Mouse (Mus musculus) adrenal gland (tissue): ENCODE data around the gene Hspb2.

ENCODE experiments used
- intact Hi-C: fragments of 180-260 bp; cut with DNase I; formaldehyde crosslinking; loops from one replicate; pipeline ENCODE4 v1.15.1; 2025
- long read RNA-seq, 2 experiments: library from polyadenylated mRNA; unstranded; transcript quantifications; one replicate each; pipeline ENCODE4 v2.0.0; 2020; ENCODE audit warnings: borderline replicate concordance in 1 of 2; ENCODE audit not compliant: insufficient replicate concordance in 1 of 2

Gene Hspb2
- long read RNA-seq, experiment 1, result 0 reads
- long read RNA-seq, experiment 2, partial matches to known transcripts, result 0 of 3 reads
- long read RNA-seq, experiment 2, other reads (novel, unspliced or antisense), result 0 of 3 reads

DNA sequence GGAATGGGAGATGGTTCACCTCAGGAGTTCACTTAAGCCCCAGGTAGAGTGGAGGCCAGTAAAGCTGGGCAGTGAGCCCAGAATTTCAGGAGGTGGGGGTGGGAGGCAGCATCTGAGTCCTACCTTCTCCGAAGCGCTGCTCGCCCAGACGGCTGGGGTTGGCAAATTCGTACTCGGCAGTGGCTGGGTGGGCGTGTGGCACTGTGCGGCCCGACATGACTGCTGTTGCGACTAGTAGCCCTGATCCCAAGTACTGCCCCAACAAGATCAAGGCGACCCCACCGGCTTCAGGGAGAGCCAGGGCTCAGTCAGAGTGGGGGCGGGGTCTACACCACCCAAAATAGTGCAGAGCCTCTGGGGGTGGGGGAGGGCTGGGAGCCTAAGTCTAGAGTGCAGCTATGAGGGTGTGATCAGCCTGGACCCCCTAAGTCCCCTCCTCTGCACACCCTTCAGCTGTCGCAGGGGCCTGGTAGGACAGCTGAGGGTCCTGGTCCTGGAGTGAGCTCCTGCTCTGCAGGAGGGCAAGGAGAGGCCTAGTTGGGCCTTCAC lies at the start of gene Hspb2:
Gene Hspb2, minus strand, starts transcription at position 301 of the 549 bp plus-strand sequence.
- intact Hi-C loops, result no loop called here

DNA sequence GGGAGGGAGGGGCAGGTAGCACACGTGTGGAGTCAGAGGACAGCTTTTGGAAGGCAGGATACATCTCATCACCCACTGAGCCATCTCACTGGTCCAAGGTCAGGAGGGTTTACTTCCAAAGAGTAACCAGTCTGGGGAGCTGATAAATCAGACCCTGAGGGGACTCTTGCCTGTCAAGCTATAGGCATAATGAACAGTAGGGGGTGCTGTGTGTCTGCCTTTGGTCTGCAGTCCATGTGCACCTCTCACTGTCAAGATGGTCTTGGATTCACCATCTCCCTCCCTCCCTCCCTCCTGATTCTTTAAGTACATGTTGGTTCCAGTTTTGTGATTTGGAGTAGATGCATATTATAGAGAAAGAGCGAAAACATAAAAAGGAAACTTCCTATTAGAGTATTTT lies 48.8 kb upstream of the Hspb2 start:
- intact Hi-C loops, result no loop called here

DNA sequence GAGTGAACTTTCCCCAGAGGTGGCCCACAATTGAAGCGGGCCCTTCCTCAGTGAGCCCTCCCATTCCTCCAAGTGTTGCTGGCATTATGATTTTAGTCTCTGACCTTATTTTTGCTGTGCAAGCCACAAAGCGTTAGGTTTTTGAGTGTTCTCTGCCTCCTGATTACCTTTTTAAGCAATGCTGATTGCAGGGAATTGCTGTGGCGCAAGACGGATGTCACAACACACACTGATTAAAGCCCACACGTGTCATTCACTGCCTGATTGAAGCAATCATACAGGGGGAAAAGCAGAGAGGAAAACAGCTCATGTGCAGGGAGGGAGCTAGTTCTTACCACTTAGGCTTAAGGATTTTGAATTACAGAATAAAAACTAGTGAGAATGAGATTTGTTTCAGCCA lies 46.2 kb upstream of the Hspb2 start:
- intact Hi-C loops, result no loop called here

DNA sequence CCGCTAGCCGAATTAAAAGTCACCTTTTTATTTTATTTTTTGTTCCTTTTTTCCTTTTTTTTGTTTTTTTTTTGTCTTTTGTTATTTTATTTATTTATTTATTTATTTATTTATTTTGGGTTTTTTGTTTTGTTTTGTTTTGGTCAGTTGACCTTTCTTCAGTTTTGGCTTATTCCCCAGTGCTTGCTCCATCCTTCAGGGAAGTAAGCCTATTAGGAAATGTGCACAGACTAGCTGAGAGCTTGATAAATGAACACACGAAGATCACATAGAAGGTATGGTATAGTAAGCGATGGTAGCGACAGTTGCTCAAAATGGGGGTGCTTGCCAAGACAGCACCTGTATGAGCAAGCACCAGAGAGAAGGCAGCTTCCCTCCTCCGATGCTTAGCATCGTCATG lies 45.5 kb upstream of the Hspb2 start:
- intact Hi-C loops, result no loop called here

DNA sequence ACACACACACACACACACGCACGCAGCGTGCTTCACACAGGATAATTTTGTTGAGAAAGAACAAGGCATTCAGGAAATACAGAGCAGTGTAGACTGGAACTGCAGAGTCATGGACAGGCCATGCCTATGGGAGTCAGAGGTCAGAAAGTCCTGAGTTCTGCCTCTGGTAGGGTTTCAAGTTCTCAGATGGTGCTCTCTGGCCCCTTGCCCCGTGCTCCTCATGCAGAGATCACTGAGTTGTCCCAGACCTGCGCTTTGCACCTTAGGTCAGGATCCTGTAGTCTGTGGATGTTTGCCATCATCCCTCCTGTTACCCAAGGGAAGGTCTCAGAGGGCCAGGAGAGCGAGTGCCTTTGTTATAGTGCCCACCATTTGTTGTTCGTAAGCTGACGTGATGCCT lies 44.6 kb upstream of the Hspb2 start:
- intact Hi-C loops, result no loop called here

DNA sequence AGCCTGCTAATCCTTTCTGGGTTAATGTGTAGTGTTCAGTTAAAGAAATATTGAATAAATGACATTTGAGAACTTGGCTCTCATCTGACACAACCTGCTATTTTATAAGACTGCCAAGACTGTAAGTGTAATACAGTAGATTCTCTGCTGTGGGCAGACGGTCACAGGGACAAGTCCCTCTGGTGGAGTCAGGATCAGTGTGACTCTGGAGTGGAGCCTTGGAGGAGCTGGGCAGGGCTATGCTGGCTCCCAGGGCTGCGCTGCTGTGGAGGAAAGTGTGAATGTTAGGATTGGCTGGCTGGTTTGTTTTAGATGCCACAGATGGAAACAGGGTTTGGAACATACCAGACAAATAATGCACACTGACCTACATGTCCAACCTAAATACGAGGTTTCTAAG lies 43.1 kb upstream of the Hspb2 start:
- intact Hi-C loops, result no loop called here

DNA sequence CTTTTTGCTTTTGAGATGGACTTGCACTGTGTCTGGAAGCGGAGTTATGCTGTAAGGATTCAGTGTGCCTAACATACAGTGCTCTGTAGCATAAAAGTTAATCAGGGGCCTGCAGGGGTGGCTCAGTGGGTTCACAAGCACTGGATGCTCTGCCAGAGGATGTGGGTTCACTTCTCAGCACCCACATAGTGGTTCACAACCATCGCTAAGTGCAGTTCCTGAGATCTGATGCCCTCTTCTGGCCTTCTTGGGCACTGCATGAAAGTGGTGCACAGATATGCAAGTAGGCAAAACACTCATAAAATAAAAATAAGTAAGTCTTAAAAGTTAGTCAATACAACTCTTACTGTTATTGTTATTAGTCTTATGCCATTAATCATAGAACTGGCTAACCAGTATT lies 30.0 kb upstream of the Hspb2 start:
- intact Hi-C loops, result loop anchor here (5.0 kb wide), 1 partner anchor 75 kb away; no protein-coding TSS in a partner anchor

DNA sequence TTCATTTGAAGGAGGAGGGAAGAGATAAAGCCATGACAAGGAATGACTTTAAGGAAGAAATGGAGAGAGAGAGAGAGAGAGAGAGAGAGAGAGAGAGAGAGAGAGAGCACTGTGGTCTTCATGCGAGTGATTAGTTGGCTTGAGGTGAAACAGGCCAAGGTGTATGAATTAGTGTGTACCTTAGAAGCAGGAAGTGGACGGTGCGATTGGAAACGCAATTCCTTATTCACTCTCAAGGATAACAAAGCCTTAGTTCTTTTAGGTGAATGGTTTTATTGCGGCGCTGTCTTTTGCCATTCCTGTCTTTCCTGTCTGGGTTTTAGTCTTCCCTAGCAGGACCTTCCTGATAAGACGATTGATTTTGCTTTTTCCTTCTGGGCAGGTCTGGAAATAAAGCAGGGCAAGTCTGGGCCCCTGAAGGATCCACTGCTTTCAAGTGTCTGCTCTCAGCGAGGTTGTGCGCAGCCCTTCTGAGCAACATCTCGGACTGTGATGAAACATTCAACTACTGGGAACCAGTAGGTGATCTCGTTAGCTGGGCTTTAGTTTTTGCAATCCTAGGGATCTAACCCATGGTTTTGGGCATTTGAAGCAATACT lies 24.1 kb upstream of the Hspb2 start:
- intact Hi-C loops, result no loop called here

DNA sequence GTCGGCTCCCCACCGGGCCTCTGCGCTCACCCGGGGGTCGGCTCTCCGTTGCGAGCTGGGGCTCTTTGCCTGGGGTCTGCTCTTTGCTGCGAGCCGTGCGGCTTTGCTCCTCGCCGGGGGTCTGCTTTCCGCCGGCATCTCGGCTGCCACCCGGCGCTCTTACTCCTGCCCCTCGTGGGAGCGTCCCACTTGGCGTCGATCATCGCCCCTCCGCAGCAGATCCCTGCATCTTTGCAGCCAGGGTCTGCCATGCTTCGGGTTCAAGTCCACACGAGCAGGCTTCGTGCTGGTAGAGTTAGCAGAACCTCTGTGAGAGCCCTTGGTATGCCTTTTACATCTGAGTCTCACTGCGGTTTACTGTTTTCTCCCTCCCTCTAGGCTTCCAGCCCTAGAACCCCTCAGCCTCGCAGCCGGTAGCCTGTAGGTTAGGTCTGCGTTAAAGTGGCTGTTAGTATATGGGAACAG lies 23.5 kb upstream of the Hspb2 start:
- intact Hi-C loops, result no loop called here

DNA sequence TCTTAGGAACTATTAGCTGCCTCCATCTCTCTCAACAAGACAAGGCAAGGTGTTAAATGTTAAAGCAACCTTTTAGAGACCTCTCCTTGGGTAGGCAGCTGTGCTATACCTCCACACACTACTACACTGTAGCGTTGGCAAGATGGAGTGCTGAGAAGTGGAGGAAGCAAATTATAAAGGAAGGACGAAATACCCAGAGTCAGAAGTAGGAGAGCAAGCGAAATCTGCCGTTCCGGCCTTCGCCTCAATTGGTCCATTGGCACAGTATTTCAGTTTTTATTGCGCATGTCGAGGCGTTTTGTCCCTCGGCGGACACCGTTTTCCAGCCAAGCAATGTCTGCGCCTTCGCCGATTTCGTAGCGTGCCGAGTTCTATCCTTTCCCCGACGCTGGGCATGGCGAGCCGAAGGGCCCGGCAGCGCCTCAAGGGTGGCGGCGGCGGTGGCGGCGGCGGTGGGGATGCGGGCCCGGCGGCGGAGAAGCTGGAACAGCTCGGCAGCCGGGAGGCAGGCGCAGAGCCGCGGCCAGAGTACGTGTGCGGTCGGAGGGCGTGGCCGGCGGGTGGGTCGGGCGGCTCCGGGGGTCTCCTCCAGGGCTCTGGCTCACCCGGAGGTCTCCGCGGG lies 22.9 kb upstream of the Hspb2 start, which contains the start of the genes Alg9 and 1110032A03Rik:
Gene Alg9, plus strand, starts transcription at position 29 of the 622 bp plus-strand sequence.
Gene 1110032A03Rik, minus strand, starts transcription at position 530 of the 622 bp plus-strand sequence.
- intact Hi-C loops, result no loop called here

DNA sequence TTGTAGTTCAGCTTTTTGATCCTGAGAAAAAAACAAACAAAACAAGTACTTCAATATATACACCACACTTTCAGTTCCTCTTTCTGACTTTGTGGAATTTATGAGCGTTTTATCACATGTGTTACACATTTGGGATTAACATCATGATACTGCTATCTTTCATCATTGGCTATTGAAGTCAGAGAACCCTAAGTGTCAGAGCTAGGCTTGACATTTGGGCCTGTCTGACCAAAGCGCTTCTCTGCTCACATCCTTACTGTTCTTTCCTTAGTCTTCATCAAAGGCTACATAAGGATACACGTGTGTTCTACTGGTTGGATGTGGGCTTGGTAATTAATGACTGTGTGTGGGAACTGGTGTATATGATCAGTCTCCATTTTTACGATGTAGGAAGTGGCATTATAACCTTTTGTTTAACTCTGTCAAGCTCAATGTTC lies 21.9 kb upstream of the Hspb2 start:
- intact Hi-C loops, result no loop called here

DNA sequence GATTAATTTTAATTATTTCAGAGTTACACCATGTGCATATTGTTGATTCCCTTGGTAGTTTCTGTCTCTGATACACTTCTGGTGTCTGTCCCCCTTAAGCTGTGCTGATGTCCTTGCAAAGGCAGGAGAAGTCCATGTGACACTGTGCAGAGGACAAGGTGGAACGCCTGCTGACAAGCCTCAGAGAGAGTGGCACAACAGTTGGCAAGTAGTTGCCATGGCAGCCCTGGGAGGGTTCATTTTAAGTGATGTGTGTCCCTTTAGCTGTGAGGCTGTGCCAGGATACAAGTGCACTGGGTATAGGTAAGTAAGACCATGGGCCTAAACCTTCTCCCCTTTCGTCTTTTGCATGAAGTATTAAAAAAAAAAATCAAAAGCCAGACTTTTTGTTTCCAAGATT lies 17.9 kb upstream of the Hspb2 start:
- intact Hi-C loops, result no loop called here

DNA sequence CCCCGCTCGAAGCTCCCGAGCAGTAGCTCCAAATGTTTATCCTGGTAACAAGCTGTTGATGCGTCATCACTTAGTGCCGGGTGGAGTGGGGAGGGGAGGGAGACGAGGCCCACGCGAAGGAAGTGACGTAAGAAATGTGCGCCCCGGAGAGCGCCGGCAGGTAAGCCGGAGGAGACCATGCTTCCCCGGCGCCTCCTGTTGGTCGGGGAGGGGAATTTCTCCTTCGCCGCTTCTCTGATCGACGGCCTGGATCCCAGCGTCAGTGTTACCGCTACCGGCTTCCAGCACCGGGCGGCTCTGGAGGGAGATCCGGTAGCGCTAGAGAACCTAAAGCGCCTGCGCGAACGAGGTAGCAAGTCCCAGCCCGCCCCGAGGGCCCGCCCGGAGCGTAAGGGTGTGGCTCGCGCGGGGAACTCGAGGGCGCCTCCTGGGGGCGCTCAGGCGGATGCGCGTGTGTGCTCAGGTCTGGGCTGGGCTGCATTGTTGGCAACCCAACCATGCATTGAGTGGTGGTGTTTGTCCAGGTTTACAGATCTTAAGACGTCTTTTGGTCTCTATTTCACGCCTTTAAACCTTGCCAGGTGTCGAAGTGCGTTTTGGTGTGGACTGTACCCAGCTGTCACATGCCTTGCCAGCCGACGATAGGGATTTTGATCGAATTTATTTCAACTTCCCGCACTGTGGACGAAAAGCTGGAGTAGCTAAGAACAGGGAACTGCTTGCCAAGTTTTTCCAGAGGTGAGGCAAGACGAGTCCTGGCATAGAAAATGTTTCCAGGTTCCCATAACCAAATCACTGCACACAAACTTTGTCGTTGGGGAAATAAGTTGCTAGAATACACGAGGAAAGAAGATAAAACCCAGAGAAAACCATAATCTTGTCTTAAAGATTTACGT lies 16.2 kb upstream of the Hspb2 start, which contains the start of gene Fdxacb1:
Gene Fdxacb1, plus strand, starts transcription at position 130 of the 896 bp plus-strand sequence.
- intact Hi-C loops, result loop anchor here (10.0 kb wide), 1 partner anchor 64 kb away; no protein-coding TSS in a partner anchor

DNA sequence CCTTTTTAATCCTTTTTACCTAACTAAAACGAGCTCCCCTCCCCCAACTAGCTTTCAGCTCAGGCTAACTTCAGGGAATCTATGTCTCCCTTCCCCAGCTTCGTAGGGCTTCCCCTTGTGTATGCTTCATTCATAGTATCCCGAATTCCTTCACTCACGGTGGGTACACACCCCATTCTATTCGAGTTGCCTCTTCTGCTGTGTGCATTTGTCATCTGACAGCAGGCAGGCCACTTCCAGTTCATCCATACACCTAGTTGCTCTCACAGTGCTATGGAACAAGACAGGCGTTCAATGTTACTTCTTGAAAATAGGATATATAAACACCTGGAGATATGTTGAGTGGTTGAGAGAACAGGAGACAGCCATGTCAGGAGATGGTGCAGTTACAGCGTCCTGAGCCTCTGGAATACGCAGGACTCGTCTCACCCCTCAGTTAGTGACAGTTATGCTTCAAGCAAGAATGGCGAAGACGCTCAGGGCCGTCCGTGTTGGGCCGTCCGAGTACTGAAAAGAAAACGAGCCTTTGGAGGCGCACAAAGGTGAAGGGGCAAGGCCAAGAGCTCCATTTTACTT lies 15.5 kb upstream of the Hspb2 start:
- intact Hi-C loops, result loop anchor here (10.0 kb wide), 1 partner anchor 63 kb away; no protein-coding TSS in a partner anchor

DNA sequence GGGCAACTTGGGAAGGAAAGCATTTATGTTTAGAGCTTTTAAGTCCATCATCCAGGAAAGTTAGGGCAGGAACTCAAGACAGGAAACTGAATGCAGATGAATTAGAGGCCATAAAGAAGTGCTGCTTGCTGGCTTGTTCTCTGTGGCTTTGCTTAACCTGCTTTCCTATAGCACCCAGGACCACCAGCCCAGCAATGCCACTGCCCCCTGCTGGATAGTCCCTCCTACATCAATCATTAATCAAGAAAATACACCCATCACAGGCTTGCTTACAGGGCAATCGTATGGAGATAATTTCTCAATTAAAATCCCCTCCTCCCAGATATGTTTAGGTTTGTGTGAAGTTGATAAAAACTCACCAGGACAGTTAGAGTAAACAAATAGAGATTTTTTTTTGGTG lies 11.2 kb upstream of the Hspb2 start:
- intact Hi-C loops, result loop anchor here (10.0 kb wide), 1 partner anchor 59 kb away; no protein-coding TSS in a partner anchor

DNA sequence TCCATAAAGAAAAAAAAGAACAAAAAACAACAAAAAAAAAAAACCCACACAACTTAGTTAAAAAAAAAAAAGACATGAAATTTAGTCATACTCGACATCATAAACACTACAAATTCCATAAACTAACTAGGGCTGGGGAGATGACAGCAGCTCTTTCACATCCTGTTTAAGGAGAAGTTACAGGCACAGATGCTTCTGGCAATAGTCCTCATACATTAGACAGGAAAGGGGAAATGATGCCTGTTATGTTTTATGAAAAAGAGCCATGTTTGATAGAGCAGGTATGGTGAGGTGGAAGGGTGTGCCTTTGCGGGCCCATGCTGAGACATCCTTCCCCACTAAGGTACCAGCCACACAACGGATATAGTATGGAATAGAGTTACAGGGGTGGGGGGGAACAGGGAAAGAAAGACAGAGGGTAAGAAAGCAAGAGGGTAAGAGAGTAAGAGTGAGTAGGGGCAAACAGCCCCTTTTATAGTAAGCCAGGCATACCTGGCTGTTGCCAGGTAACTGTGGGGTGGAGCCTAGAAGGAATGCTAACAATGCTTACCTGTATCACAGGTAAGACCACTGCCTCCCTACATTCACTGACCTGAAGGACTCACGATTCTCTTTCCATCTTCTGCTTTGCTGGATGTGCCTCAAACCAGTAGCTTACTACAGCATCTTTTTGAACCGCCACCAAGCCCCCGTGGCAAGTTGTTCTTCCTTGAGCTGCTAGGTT lies 9.5 kb upstream of the Hspb2 start:
- intact Hi-C loops, result loop anchor here (10.0 kb wide), 1 partner anchor 57 kb away; no protein-coding TSS in a partner anchor

DNA sequence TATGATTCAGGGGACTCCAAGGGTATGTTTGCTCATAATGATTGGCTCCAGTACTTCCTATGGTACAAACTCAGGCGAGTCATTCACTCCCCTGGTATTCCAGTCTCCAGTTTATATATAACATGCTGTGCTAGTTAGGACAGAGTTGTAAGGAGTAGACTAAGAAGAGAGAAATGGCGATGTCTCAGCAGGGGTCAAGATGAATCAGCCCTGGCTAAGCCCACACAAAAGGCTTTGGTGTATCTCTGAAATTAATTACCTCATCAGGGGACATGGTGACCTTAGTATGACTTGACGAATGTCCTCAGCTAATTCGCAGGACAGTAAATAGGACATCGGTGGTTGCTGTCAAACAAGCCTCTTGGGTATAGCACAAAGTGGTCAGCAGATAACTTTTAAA lies 4.6 kb upstream of the Hspb2 start:
- intact Hi-C loops, result no loop called here

DNA sequence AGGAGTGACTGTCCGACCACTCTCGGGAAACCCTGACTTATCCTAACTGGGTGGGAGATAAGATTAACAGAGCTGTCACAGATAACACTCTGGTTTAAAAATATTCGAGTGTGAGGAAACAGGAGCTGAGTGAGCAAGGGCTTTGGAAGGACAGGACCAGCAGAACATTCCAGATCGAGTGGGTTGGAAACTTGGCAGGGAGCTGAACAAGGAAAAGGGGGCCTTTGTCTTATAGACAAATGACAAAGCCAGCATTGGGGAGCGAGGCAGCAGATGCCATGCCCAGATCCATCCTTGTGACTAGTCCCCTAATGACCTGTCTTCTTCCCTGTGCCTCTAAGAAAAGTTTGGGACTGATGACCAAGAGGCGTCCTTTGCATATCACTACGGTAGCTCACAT lies 1.8 kb upstream of the Hspb2 start:
- intact Hi-C loops, result no loop called here

DNA sequence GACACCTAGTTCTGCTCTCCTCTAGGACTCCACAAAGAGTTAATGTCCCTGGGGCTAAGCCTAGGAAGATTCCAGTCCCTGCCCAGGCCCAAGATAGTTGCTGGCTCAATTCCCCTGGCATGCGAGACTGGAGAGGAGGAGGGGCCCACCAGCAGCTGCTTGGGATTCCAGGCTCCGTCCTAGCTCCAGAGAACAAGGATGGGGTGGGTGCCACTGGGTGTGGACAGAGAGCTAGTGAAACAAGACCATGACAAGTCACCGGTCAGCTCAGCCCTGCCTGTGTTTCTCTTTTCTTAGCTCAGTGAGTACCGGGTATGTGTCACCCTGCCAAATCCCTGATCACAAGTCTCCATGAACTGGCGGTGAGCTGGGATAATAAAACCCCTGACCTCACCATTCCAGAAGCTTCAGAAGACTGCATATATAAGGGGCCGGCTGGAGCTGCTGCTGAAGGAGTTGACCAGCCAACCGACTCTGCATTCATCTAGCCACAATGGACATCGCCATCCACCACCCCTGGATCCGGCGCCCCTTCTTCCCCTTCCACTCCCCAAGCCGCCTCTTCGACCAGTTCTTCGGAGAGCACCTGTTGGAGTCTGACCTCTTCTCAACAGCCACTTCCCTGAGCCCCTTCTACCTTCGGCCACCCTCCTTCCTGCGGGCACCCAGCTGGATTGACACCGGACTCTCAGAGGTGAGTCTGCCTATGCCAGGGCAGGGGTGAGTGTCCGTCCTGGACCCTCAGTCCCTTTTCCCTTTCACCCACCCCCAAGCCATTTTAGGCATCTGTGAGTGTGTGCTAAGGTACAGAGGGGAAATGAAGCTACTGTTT lies 846 bp upstream of the Hspb2 start:
- intact Hi-C loops, result no loop called here
